In genomic region chr6:134633553-134633952, GRCm38 (mm10) we compare ENCODE assay signal across 17 mouse cellular contexts. TPM values are rescaled to one million over a fixed set of nuclear protein-coding genes. Genes with fewer than 3 reads are reported as not detected.
"Had no signal": no experiment of that assay in that cellular context is flagged by ENCODE, and none has a peak within 500 bp of the region (broad histone marks: within the 10 kb centered on the region; RNA-seq: fewer than 3 reads in every experiment).

No protein-coding gene starts in this region.

- H3K27ac ChIP-seq: left cerebral cortex, adult 2 months; liver, embryonic 13.5 days; midbrain, embryonic 10.5 days; neural tube, embryonic 13.5 days had no signal

- H3K4me2 ChIP-seq: liver, embryonic 13.5 days; neural tube, embryonic 13.5 days had no signal

- H3K4me3 ChIP-seq: left cerebral cortex, adult 2 months; liver, embryonic 13.5 days; megakaryocyte, embryonic 14.5 days; midbrain, embryonic 10.5 days; neural tube, embryonic 13.5 days had no signal

- H3K9me3 ChIP-seq: liver, embryonic 13.5 days; megakaryocyte, embryonic 14.5 days; midbrain, embryonic 10.5 days; neural tube, embryonic 13.5 days had no signal

- DNase-seq: kidney, adult 2 months; kidney, postnatal 10 days; kidney, postnatal 36 days; layer of hippocampus, postnatal 36 days; liver, embryonic 13.5 days; lung, adult 2 months; midbrain, embryonic 14.5 days; right cerebral cortex, adult 18-20 months; right cerebral cortex, postnatal 14 days; right cerebral cortex, postnatal 4 days; thymus, adult 18-20 months; thymus, postnatal 36 days had no signal

- H3K9ac ChIP-seq: liver, embryonic 13.5 days; neural tube, embryonic 13.5 days had no signal

- H3K36me3 ChIP-seq: liver, embryonic 13.5 days; midbrain, embryonic 10.5 days; neural tube, embryonic 13.5 days had no signal

RNA-seq across cellular contexts. Expression of gene Mansc1, which starts 1.3 kb away (rescaled TPM):
- total RNA-seq: neutrophil, adult 5-6 weeks had no signal
